Mouse (Mus musculus) forebrain, embryonic 14.5 days (tissue): Measurements from ENCODE around the gene Dbndd2. TPM values are rescaled to one million over a fixed set of nuclear protein-coding genes. Genes with fewer than 3 reads are reported as not detected.

Experiments used
- ATAC-seq: fragments of 200-750 bp; cut with Nextera tagmentation; 2 replicates; pipeline ENCODE4 v1.8.0; 2017; ENCODE audit warnings: mild to moderate bottlenecking, moderate library complexity
- DNase-seq: peaks from one replicate; pipeline ENCODE4 v3.0.0-alpha.2; 2015; ENCODE audit warnings: low spot score
- H3K27ac ChIP-seq: fragments of 300-500 bp; sonication (generic); 2 replicates; pipeline ENCODE4 v1.5.1; 2014; ENCODE audit warnings: low read depth, mild to moderate bottlenecking, control low read depth, low read length, moderate library complexity
- H3K27me3 ChIP-seq: fragments of 300-500 bp; sonication (generic); replicated peaks from 2 replicates; pipeline ENCODE4 v1.6.1; 2014; ENCODE audit warnings: low read length, control low read depth, mixed read lengths; ENCODE audit not compliant: control insufficient read depth, insufficient read depth
- H3K36me3 ChIP-seq: fragments of 300-500 bp; sonication (generic); 2 replicates; pipeline ENCODE4 v1.6.1; 2014; ENCODE audit warnings: low read length, control low read depth; ENCODE audit not compliant: control insufficient read depth, insufficient read depth
- H3K4me1 ChIP-seq: fragments of 300-500 bp; sonication (generic); 2 replicates; pipeline ENCODE4 v1.6.1; 2014; ENCODE audit warnings: antibody characterized with exemption, low read length, control low read depth; ENCODE audit not compliant: control insufficient read depth, insufficient read depth
- H3K4me2 ChIP-seq: fragments of 300-500 bp; sonication (generic); 2 replicates; pipeline ENCODE4 v1.6.1; 2014; ENCODE audit warnings: mild to moderate bottlenecking, control low read depth, low read length
- H3K4me3 ChIP-seq: fragments of 300-500 bp; sonication (generic); 2 replicates; pipeline ENCODE4 v1.5.1; 2014; ENCODE audit warnings: low read depth, low read length, control low read depth
- H3K9ac ChIP-seq: fragments of 300-500 bp; sonication (generic); 2 replicates; pipeline ENCODE4 v1.6.1; 2014; ENCODE audit warnings: mild to moderate bottlenecking, low read length, control low read depth, moderate library complexity
- H3K9me3 ChIP-seq: fragments of 300-500 bp; sonication (generic); replicated peaks from 2 replicates; pipeline ENCODE4 v1.6.1; 2016; ENCODE audit warnings: low read length, control low read depth, mixed read lengths; ENCODE audit not compliant: control insufficient read depth
- WGBS: fragments of 180-500 bp; shearing (Covaris S2); extraction: QIAGEN DNeasy Blood & Tissue Kit; methylation state at CpG from one replicate; pipeline ENCODE4 v1.1.7; 2014; 5-methylcytosine and 5-hydroxymethylcytosine counted together
- polyA plus RNA-seq: library from polyadenylated mRNA; unstranded; fragments of >200 nt; fragmentation: Nextera tagmentation; extraction: Ambion mirVana; gene quantifications from 2 replicates; pipeline ENCODE4 v1.2.1, GENCODE M21; 2014

The Dbndd2 gene
- polyA plus RNA-seq, 1 experiment from 2014 or later: 3.5 TPM

GRCm38 (mm10) chr2:164457942-164458341, 28.0 kb upstream of the Dbndd2 start:
- DNase-seq (no peak), ATAC-seq (no peak)
- no peak overlapping the region for H3K27ac ChIP-seq
- no peaks in the 10 kb centered on the region for H3K9me3 ChIP-seq
- H3K4me2 ChIP-seq: no peak overlapping the region
- peaks cover 10% of the 10 kb centered on the region for H3K4me1 ChIP-seq
- no peaks in the 10 kb centered on the region for H3K27me3 ChIP-seq
- no peaks in the 10 kb centered on the region for H3K36me3 ChIP-seq
- 60% methylated on average over 7 of the region's 7 CpGs for WGBS
- H3K4me3 ChIP-seq: no peak overlapping the region
- no peak overlapping the region for H3K9ac ChIP-seq

GRCm38 (mm10) chr2:164458535-164458934, 27.4 kb upstream of the Dbndd2 start:
- no peak overlapping the region for H3K4me3 ChIP-seq
- no peak overlapping the region for H3K9ac ChIP-seq
- no peak overlapping the region for H3K27ac ChIP-seq
- no peak for ATAC-seq
- no peak overlapping the region for H3K4me2 ChIP-seq
- no peak for DNase-seq
- peaks cover 10% of the 10 kb centered on the region for H3K4me1 ChIP-seq
- H3K27me3 ChIP-seq: no peaks in the 10 kb centered on the region
- 90% methylated on average over 8 of the region's 8 CpGs for WGBS
- no peaks in the 10 kb centered on the region for H3K9me3 ChIP-seq
- H3K36me3 ChIP-seq: peaks cover 4% of the 10 kb centered on the region

- Histone ChIP-seq H3K4me1 (peaks cover 10% of the 10 kb centered on the region), H3K4me3 (peak within 1 kb of the TSS; percentile 92), H3K9me3 (no peaks in the 10 kb centered on the region), H3K27ac (peak within 1 kb of the TSS; percentile 87), H3K36me3 (peaks cover 25% of the 10 kb centered on the region), H3K9ac (peak within 1 kb of the TSS; percentile 87), H3K27me3 (no peaks in the 10 kb centered on the region), H3K4me2 (peak within 1 kb of the TSS; percentile 72)
- ATAC-seq: peak; percentile 99
- under 1% methylated on average over 68 of the region's 79 CpGs for WGBS
- DNase-seq: peak; percentile 99
Measured at GRCm38 (mm10) chr2:164460745-164461551, 25.0 kb upstream of the Dbndd2 start, which contains the start of gene Gm20458. Gm20458 (plus strand) TSS chr2:164460967.

GRCm38 (mm10) chr2:164465161-164465560, 20.7 kb upstream of the Dbndd2 start:
- Histone ChIP-seq H3K27me3 (no peaks in the 10 kb centered on the region), H3K9me3 (no peaks in the 10 kb centered on the region), H3K9ac (no peak overlapping the region), H3K4me3 (no peak overlapping the region), H3K36me3 (peaks cover 48% of the 10 kb centered on the region), H3K4me1 (peaks cover 10% of the 10 kb centered on the region), H3K27ac (no peak overlapping the region), H3K4me2 (no peak overlapping the region)
- no peak for ATAC-seq
- DNase-seq: no peak

GRCm38 (mm10) chr2:164466787-164467186, 19.1 kb upstream of the Dbndd2 start:
- H3K4me1 ChIP-seq: peaks cover 7% of the 10 kb centered on the region
- peaks cover 50% of the 10 kb centered on the region for H3K36me3 ChIP-seq
- 86% methylated on average over 5 of the region's 5 CpGs for WGBS
- no peaks in the 10 kb centered on the region for H3K9me3 ChIP-seq
- no peak for ATAC-seq
- H3K27me3 ChIP-seq: no peaks in the 10 kb centered on the region
- H3K4me2 ChIP-seq: no peak overlapping the region
- no peak overlapping the region for H3K27ac ChIP-seq
- no peak overlapping the region for H3K4me3 ChIP-seq
- no peak overlapping the region for H3K9ac ChIP-seq
- DNase-seq: no peak

DNA sequence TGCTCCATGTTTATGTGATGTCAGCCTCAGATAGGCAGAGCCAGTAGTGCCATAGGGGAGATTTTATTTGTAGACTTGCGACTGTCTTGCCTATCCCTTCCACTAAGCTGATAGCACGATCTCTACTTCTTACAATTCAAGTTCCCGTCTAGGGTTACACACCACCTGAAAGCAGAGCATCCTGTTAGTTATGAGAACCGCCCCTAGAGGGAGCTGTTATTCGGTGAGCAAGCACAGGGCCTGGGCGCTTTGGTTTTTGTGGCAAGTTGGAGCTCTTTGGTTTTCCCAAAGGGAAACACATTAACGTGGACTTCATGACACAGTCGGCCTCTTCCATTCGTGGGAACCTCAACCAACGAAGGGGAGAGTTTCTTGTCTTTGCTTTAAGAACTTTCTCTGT, 15.7 kb upstream of the Dbndd2 start:
- WGBS: 29% methylated on average over 10 of the region's 10 CpGs

DNA sequence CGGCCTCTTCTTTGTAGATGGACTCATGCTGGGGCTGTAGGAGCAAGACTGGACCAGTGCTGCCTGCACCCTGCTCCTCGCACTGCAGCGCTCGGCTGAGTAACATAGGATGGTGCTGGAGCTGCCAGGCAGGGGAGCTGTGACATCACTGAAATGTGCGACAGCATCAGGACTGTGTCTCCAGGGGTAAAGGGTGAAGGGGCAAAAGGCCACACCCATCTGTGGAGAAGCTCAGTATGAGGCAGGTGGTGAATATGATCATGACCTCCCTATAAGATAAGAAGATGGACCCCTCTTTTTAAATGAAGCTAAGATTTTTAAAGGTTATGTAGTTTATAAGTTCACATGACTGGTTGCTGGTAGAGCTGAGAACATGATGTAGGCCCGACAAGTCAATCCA, 12.3 kb upstream of the Dbndd2 start, which contains the start of gene Trp53tg5:
Gene Trp53tg5, minus strand, starts transcription at position 101 of the 400 bp plus-strand sequence.
- Histone ChIP-seq H3K27ac (no peak within 1 kb of the TSS), H3K9ac (no peak within 1 kb of the TSS), H3K4me2 (no peak within 1 kb of the TSS), H3K9me3 (no peaks in the 10 kb centered on the region), H3K4me3 (no peak within 1 kb of the TSS), H3K36me3 (peaks cover 33% of the 10 kb centered on the region; the same call in 1 of the 2 replicates), H3K27me3 (no peaks in the 10 kb centered on the region), H3K4me1 (no peaks in the 10 kb centered on the region)
- WGBS: 88% methylated on average over 6 of the region's 6 CpGs
- DNase-seq: no peak
- ATAC-seq: no peak

More for the DNA sequence above, 15.7 kb upstream of the Dbndd2 start:
- Histone ChIP-seq H3K27me3 (no peaks in the 10 kb centered on the region), H3K4me1 (no peaks in the 10 kb centered on the region), H3K9ac (no peak overlapping the region), H3K36me3 (peaks cover 50% of the 10 kb centered on the region), H3K9me3 (no peaks in the 10 kb centered on the region), H3K27ac (no peak overlapping the region), H3K4me2 (no peak overlapping the region), H3K4me3 (no peak overlapping the region)
- DNase-seq (peak; percentile 50), ATAC-seq (no peak)

GRCm38 (mm10) chr2:164486258-164487114, 580 bp downstream of the Dbndd2 start:
- WGBS: under 1% methylated on average over 62 of the region's 90 CpGs
- no peak overlapping the region for H3K27ac ChIP-seq
- peaks cover 26% of the 10 kb centered on the region for H3K27me3 ChIP-seq
- ATAC-seq (peak; percentile 63), DNase-seq (peak; percentile 52)
- H3K4me2 ChIP-seq: peak overlapping the region; percentile 99
- H3K9ac ChIP-seq: peak overlapping the region; percentile 71
- H3K9me3 ChIP-seq: no peaks in the 10 kb centered on the region
- H3K4me1 ChIP-seq: peaks cover 8% of the 10 kb centered on the region
- peak overlapping the region; percentile 65 for H3K4me3 ChIP-seq
- H3K36me3 ChIP-seq: peaks cover 8% of the 10 kb centered on the region
